Mouse (Mus musculus): ENCODE measurements at regions not wholly inside any gene's neighbourhood (a gene's known extent, or its start where the extent isn't known, plus 50 kb on each side); places are given as distances from the start of the nearest gene placed in this dataset.

GRCm38 (mm10) chr5:90149611-90150532 lies 73.9 kb downstream of the Cox18 start:
- H3K27me3 ChIP-seq (ENCODE audit: control insufficient read depth in 1 of 2, insufficient read depth in 2 of 2, low read length in 2 of 2) = no peaks in the 10 kb centered on the region
- peak overlapping the region; percentile 86 for H3K27ac ChIP-seq (ENCODE audit: control insufficient read depth, low read depth, low read length)
- peaks cover 0 to 6% of the 10 kb centered on the region in 2 experiments; a peak in 2 of 4 replicates for H3K36me3 ChIP-seq (ENCODE audit: control insufficient read depth in 1 of 2, insufficient read depth in 2 of 2, low read length in 2 of 2)
- H3K9ac ChIP-seq (ENCODE audit: control insufficient read depth, low read depth, low read length, poor library complexity, severe bottlenecking) = peak overlapping the region; percentile 30; the same call in 1 of the 2 replicates
- H3K4me1 ChIP-seq (ENCODE audit: control insufficient read depth in 1 of 2, insufficient read depth in 2 of 2, low read length in 2 of 2) = peaks cover 4 to 10% of the 10 kb centered on the region in 2 experiments; a peak in 3 of 4 replicates
- DNase-seq (ENCODE audit: low read depth, low spot score) = peak; percentile 91
- no peaks in the 10 kb centered on the region for H3K9me3 ChIP-seq (replicated peaks; ENCODE audit: insufficient read depth, low read length)
- H3K4me3 ChIP-seq (ENCODE audit: control insufficient read depth in 1 of 2, insufficient read depth in 1 of 2, low read depth in 2 of 2, low read length in 2 of 2) = peak overlapping the region; percentile 3 to 24
- no peaks in the 10 kb centered on the region for H3K79me2 ChIP-seq (ENCODE audit: control insufficient read depth, insufficient read depth, low read length, poor library complexity)
- TF ChIP-seq HCFC1 (IDR thresholded peaks at IDR 0.05; ENCODE audit: low read depth, low read length) = 0 out of 2 replicates have a peak, but pooled peaks have one; percentile 26
- TF ChIP-seq ZMIZ1 (IDR thresholded peaks at IDR 0.05; ENCODE audit: low read depth, low read length) = no peak
- TF ChIP-seq ETS1 (IDR thresholded peaks at IDR 0.05; ENCODE audit: low read depth, low read length) = peak; percentile 93
- TF ChIP-seq UBTF (IDR thresholded peaks at IDR 0.05; ENCODE audit: borderline replicate concordance, insufficient read depth, low read depth, low read length) = no peak
- TF ChIP-seq EP300 (IDR thresholded peaks at IDR 0.05; ENCODE audit: low read depth in 1 of 2, low read length in 2 of 2) = peak; percentile 85 to 89
- TF ChIP-seq MXI1 (IDR thresholded peaks at IDR 0.05; ENCODE audit: low read depth, low read length) = peak; percentile 73; the same call in 1 of the 2 replicates
- TF ChIP-seq SIN3A (IDR thresholded peaks at IDR 0.05; ENCODE audit: low read length) = peak; percentile 81
- peak; percentile 92 for TF ChIP-seq TCF12 (IDR thresholded peaks at IDR 0.05; ENCODE audit: low read depth, low read length)
- no peak for TF ChIP-seq TBP (IDR thresholded peaks at IDR 0.05; ENCODE audit: low read depth, low read length)
- no peak for TF ChIP-seq MAZ (IDR thresholded peaks at IDR 0.05; ENCODE audit: low read depth, low read length)
- TF ChIP-seq RAD21 (IDR thresholded peaks at IDR 0.05; ENCODE audit: low read depth, low read length) = no peak
- no peak for TF ChIP-seq SMC3 (IDR thresholded peaks at IDR 0.05; ENCODE audit: low read depth, low read length)
- no peak for TF ChIP-seq GABPA (IDR thresholded peaks at IDR 0.05; ENCODE audit: low read depth, low read length)
- TF ChIP-seq E2F4 (IDR thresholded peaks at IDR 0.05; ENCODE audit: borderline replicate concordance, low read depth, low read length) = no peak
- 0 out of 2 replicates have a peak, but pooled peaks have one; percentile 18 for TF ChIP-seq ZNF384 (IDR thresholded peaks at IDR 0.05; ENCODE audit: low read depth, low read length)
- peak; percentile 86 for TF ChIP-seq RCOR1 (IDR thresholded peaks at IDR 0.05; ENCODE audit: low read depth, low read length)
- no peak for TF ChIP-seq POLR2AphosphoS5 (IDR thresholded peaks at IDR 0.05; ENCODE audit: borderline replicate concordance, low read depth, low read length)
- no peak for TF ChIP-seq CHD1 (IDR thresholded peaks at IDR 0.05; ENCODE audit: low read depth, low read length)
- TF ChIP-seq MAFK (IDR thresholded peaks at IDR 0.05; ENCODE audit: borderline replicate concordance, low read depth, low read length) = peak; percentile 40; the same call in 1 of the 2 replicates
- TF ChIP-seq ZKSCAN1 (IDR thresholded peaks at IDR 0.05; ENCODE audit: low read depth, low read length) = no peak
- TF ChIP-seq CHD2 (IDR thresholded peaks at IDR 0.05; ENCODE audit: low read length) = no peak
- TF ChIP-seq GATA1 (IDR thresholded peaks at IDR 0.05; ENCODE audit: low read depth, low read length) = peak; percentile 84
- no peak for TF ChIP-seq CTCF (IDR thresholded peaks at IDR 0.05 in 2 of 3, conservative IDR thresholded peaks at IDR 0.05 in 1 of 3; ENCODE audit: control insufficient read depth in 1 of 3, insufficient read depth in 1 of 3, low read depth in 2 of 3, low read length in 3 of 3, poor library complexity in 1 of 3, severe bottlenecking in 1 of 3)
- TF ChIP-seq MEF2A (IDR thresholded peaks at IDR 0.05; ENCODE audit: extremely low read depth, insufficient replicate concordance, low read depth, low read length, poor library complexity, severe bottlenecking) = peak; percentile 82; the same call in 1 of the 2 replicates
- no peak for TF ChIP-seq KAT2A (conservative IDR thresholded peaks at IDR 0.05; ENCODE audit: low read depth, low read length)
- TF ChIP-seq POLR2A (IDR thresholded peaks at IDR 0.05; ENCODE audit: control insufficient read depth in 1 of 2, insufficient read depth in 1 of 2, low read depth in 1 of 2, low read length in 2 of 2, poor library complexity in 1 of 2) = no peak
- TF ChIP-seq TAL1 (IDR thresholded peaks at IDR 0.05; ENCODE audit: low read length) = peak; percentile 85
- TF ChIP-seq MYB (IDR thresholded peaks at IDR 0.05; ENCODE audit: low read depth, low read length) = 0 out of 2 replicates have a peak, but pooled peaks have one; percentile 36
- TF ChIP-seq NELFE (IDR thresholded peaks at IDR 0.05; ENCODE audit: low read depth, low read length) = no peak
- peak; percentile 73 for TF ChIP-seq USF1 (IDR thresholded peaks at IDR 0.05; ENCODE audit: low read depth, low read length)
- no peak for TF ChIP-seq USF2 (IDR thresholded peaks at IDR 0.05; ENCODE audit: borderline replicate concordance in 1 of 2, insufficient read depth in 1 of 2, low read depth in 1 of 2, low read length in 2 of 2)
- no peak for TF ChIP-seq ELF1 (IDR thresholded peaks at IDR 0.05; ENCODE audit: low read depth, low read length)
- TF ChIP-seq MYC (IDR thresholded peaks at IDR 0.05; ENCODE audit: low read depth, low read length) = peak; percentile 84
- TF ChIP-seq MAX (IDR thresholded peaks at IDR 0.05; ENCODE audit: low read length) = peak; percentile 96
- no peak for TF ChIP-seq JUND (IDR thresholded peaks at IDR 0.05; ENCODE audit: low read depth, low read length)

Measured in MEL (cell line).